Mouse (Mus musculus): ENCODE results near the gene Chmp6. TPM values are rescaled to one million over a fixed set of nuclear protein-coding genes. Genes with fewer than 3 reads are reported as not detected.

Gene Chmp6
- polyA plus RNA-seq, 1 experiment from 2014 or later = 104 TPM

DNA sequence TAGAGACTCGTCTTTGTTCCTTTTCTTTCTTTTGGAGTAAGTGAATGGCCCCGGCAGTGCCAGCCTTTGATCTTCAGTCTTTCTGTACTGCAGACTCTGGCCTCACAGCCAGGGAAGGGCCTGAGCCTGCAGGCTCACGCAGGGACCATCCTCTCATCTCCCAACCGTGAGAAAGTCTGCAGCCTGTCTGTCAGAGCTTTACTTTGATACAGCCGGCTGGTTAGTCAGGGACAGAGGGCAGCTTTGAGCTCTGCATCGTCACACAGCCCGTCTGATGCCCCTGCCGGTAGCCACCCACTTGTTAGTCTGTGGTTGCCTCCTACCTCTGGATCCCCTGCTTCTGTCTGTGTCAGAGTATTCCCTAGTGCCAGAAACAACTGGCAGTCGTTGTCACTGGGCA lies 51.8 kb downstream of the Chmp6 start:
- Histone ChIP-seq H3K27ac (ENCODE audit: low read depth) (no peak overlapping the region), H3K27me3 (ENCODE audit: insufficient read depth, low read length) (no peaks in the 10 kb centered on the region), H3K4me2 (no peak overlapping the region), H3K36me3 (ENCODE audit: insufficient read depth) (peaks cover 27% of the 10 kb centered on the region; the same call in 1 of the 2 replicates), H3K9me3 (ENCODE audit: low read depth, low read length) (no peaks in the 10 kb centered on the region), H3K4me3 (ENCODE audit: low read depth, low read length) (no peak overlapping the region), H3K4me1 (ENCODE audit: insufficient read depth) (no peaks in the 10 kb centered on the region), H3K9ac (no peak overlapping the region)
- TF ChIP-seq CTCF (IDR thresholded peaks at IDR 0.05; ENCODE audit: low read depth) = no peak
- no peak for ATAC-seq (ENCODE audit: insufficient read depth)
- WGBS = 25% methylated on average over 9 of the region's 9 CpGs
- no peak for DNase-seq

DNA sequence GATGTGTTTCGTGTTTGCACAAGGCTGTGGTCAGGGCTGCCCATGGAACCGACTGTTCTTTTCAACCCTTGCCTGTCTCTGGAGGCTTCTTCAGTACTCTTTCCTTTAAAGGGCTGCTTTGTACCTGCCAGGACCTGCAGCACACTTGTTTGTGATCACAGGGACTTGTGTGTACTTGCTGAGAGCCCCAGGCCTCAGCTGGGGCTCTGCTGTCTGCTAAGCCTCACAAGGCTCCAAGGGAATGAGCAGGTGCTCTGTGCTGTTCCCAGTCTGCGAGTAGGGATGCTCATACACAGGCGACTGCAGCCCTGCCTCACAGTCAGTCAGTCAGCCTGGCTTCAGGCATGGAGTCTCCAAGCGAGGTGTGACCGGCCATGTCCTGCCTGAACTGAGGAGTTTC lies 53.1 kb downstream of the Chmp6 start:
- no peak for TF ChIP-seq CTCF (IDR thresholded peaks at IDR 0.05; ENCODE audit: low read depth)
- Histone ChIP-seq H3K9me3 (ENCODE audit: low read depth, low read length) (no peaks in the 10 kb centered on the region), H3K9ac (no peak overlapping the region), H3K27ac (ENCODE audit: low read depth) (no peak overlapping the region), H3K36me3 (ENCODE audit: insufficient read depth) (peaks cover 23% of the 10 kb centered on the region; the same call in 1 of the 2 replicates), H3K4me3 (ENCODE audit: low read depth, low read length) (no peak overlapping the region), H3K4me2 (no peak overlapping the region), H3K27me3 (ENCODE audit: insufficient read depth, low read length) (no peaks in the 10 kb centered on the region), H3K4me1 (ENCODE audit: insufficient read depth) (no peaks in the 10 kb centered on the region)
- ATAC-seq (ENCODE audit: insufficient read depth) (no peak), DNase-seq (no peak)
- 80% methylated on average over 6 of the region's 6 CpGs for WGBS

DNA sequence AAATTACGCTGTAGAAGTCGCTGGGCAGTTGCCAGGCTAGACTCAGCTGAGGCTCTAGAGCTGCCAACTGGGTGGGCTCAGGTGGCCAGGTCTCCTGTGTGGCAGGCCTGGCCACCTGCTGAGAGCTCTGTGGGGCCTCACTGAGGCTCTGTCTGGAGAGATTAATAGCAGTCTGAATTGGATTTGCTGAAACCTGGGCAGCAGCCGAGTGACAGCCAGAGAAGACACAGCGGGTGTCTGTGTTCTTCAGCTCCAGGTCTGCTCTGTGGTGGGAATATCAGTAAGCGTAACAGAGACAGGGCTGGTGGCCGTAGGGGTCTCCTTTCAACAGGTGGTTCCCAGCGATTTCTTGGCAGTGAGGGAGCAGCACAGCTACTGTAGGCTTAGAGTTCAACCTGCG lies 54.2 kb downstream of the Chmp6 start:
- H3K36me3 ChIP-seq (ENCODE audit: insufficient read depth) = peaks cover 23% of the 10 kb centered on the region; the same call in 1 of the 2 replicates
- no peak overlapping the region for H3K4me2 ChIP-seq
- no peaks in the 10 kb centered on the region for H3K4me1 ChIP-seq (ENCODE audit: insufficient read depth)
- DNase-seq = no peak
- H3K9me3 ChIP-seq (ENCODE audit: low read depth, low read length) = no peaks in the 10 kb centered on the region
- H3K27me3 ChIP-seq (ENCODE audit: insufficient read depth, low read length) = no peaks in the 10 kb centered on the region
- H3K9ac ChIP-seq = no peak overlapping the region
- no peak overlapping the region for H3K27ac ChIP-seq (ENCODE audit: low read depth)
- no peak overlapping the region for H3K4me3 ChIP-seq (ENCODE audit: low read depth, low read length)
- TF ChIP-seq CTCF (IDR thresholded peaks at IDR 0.05; ENCODE audit: low read depth) = no peak
- 73% methylated on average over 8 of the region's 8 CpGs for WGBS
- no peak for ATAC-seq (ENCODE audit: insufficient read depth)

DNA sequence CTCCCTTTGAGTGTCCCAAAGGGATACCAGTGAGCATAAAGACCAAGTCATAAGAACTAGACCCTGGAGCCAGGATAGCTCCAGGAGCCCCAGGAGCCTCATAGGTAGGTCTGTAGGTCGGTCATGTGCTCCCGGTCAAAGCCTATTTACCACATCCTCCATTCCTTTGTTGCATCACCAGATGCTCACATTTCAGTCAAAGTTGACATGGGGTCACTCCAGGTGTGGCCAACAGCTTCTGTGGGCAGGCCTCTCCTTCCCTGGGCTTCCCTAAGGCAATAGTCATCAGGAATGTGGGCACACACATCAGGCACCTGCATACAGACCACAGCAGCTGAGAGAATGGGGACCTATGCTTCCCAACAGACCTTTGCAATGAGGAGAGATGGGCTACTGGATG lies 54.7 kb downstream of the Chmp6 start:
- H3K9ac ChIP-seq = no peak overlapping the region
- no peak overlapping the region for H3K4me3 ChIP-seq (ENCODE audit: low read depth, low read length)
- no peaks in the 10 kb centered on the region for H3K9me3 ChIP-seq (ENCODE audit: low read depth, low read length)
- H3K4me2 ChIP-seq = no peak overlapping the region
- H3K27me3 ChIP-seq (ENCODE audit: insufficient read depth, low read length) = no peaks in the 10 kb centered on the region
- peaks cover 23% of the 10 kb centered on the region; the same call in 1 of the 2 replicates for H3K36me3 ChIP-seq (ENCODE audit: insufficient read depth)
- DNase-seq = no peak
- H3K4me1 ChIP-seq (ENCODE audit: insufficient read depth) = no peaks in the 10 kb centered on the region
- WGBS = 76% methylated on average over 2 of the region's 2 CpGs
- no peak overlapping the region for H3K27ac ChIP-seq (ENCODE audit: low read depth)
- no peak for ATAC-seq (ENCODE audit: insufficient read depth)
- TF ChIP-seq CTCF (IDR thresholded peaks at IDR 0.05; ENCODE audit: low read depth) = no peak

Other genes starting within 250 kb of the Chmp6 start
- 20.4 and 20.5 TPM in 2 replicates for gene Baiap2, start 29.3 kb downstream of the Chmp6 start, polyA plus RNA-seq (2014; fragmentation: Nextera tagmentation; extraction: Ambion mirVana)
- gene Aatk, start 133.7 kb downstream of the Chmp6 start, polyA plus RNA-seq (2014; fragmentation: Nextera tagmentation; extraction: Ambion mirVana) = 2.2 and 2.3 TPM in 2 replicates
- gene Cep131, start 173.4 kb downstream of the Chmp6 start, polyA plus RNA-seq (2014; fragmentation: Nextera tagmentation; extraction: Ambion mirVana) = 22.1 and 27.3 TPM in 2 replicates
- 13.4 and 17.1 TPM in 2 replicates for gene Tepsin, start 185.3 kb downstream of the Chmp6 start, polyA plus RNA-seq (2014; fragmentation: Nextera tagmentation; extraction: Ambion mirVana)
- 76.7 and 88.6 TPM in 2 replicates for gene Ndufaf8, start 185.5 kb downstream of the Chmp6 start, polyA plus RNA-seq (2014; fragmentation: Nextera tagmentation; extraction: Ambion mirVana)
- gene Slc38a10, start 237.9 kb downstream of the Chmp6 start, polyA plus RNA-seq (2014; fragmentation: Nextera tagmentation; extraction: Ambion mirVana) = 77.2 and 83.9 TPM in 2 replicates

All from lung, embryonic 14.5 days (tissue).